Mouse (Mus musculus): ENCODE measurements around the gene Hnrnph3.

GRCm38 (mm10) chr10:63059862-63060261 is 35.8 kb upstream of the Hnrnph3 start, which contains the start of gene Pbld1:
- no peak for TF ChIP-seq CTCF (IDR thresholded peaks at IDR 0.05; ENCODE audit: borderline replicate concordance, extremely low read depth, insufficient read depth, insufficient read length)
- TF ChIP-seq POLR2A (IDR thresholded peaks at IDR 0.05; ENCODE audit: borderline replicate concordance, extremely low read depth, insufficient read depth, insufficient read length, poor library complexity, severe bottlenecking): no peak

Data from brain, embryonic 14.5 days (tissue).